Mouse (Mus musculus): ENCODE results near the gene Steap3.

DNA sequence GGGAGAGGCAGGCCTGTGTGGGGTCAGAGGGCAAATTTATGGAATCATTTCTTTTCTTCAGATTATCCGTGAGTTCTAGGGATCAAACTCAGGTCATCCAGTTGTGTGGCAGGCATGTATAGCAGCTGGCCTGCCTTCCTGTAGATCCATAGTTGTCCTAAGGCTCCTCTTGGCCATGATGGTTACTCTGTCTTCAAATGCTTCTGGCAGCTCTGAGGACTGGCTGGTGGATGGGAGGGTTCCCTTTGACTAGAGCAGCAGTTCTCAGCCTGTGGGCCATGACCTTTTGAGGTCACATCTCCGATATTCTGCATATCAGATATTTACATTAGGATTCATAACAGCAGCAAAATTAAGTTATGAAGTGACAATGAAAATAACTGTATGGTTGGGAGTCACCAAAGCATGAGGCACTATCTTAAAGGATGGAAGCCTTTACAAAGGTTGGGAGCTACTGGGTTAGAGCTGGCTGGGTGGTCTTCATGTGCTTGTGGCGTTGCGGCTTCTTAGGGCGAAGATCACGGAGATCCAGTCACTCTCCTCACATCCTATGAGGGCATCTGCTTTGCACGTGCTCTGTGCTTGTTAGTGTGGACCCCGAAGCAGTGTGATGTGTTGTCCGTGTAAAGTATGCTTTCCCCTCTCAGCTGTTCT, 113.9 kb downstream of the Steap3 start:
- TF ChIP-seq CTCF (IDR thresholded peaks at IDR 0.05; ENCODE audit: low read depth) (no peak), EP300 (IDR thresholded peaks at IDR 0.05; ENCODE audit: low read depth) (no peak)
